Mouse (Mus musculus) MEL (cell line): ENCODE data around the gene Med7. TPM values are rescaled to one million over a fixed set of nuclear protein-coding genes. Genes with fewer than 3 reads are reported as not detected.

ENCODE experiments used
- DNase-seq: peaks from one replicate; pipeline ENCODE4 v3.0.0; 2011; ENCODE audit warnings: low read depth, low spot score
- H3K27ac ChIP-seq: 2 replicates; pipeline ENCODE4 v1.5.1; 2012; ENCODE audit warnings: low read depth, mild to moderate bottlenecking, control low read depth, low read length, moderate library complexity; ENCODE audit not compliant: control insufficient read depth
- H3K27me3 ChIP-seq, 2 experiments: fragments of 150-350 bp in 1 of 2; sonication (generic) in 1 of 2; 2 replicates each; pipeline ENCODE4 v1.6.1; 2012; ENCODE audit warnings: low read length in 2 of 2, mild to moderate bottlenecking in 2 of 2, improper control_type of control experiment in 1 of 2, moderate library complexity in 1 of 2; ENCODE audit not compliant: insufficient read depth in 2 of 2, control insufficient read depth in 1 of 2
- H3K36me3 ChIP-seq, 2 experiments: 2 replicates each; pipeline ENCODE4 v1.6.1; 2012 to 2014; ENCODE audit warnings: low read length in 2 of 2, improper control_type of control experiment in 1 of 2, inconsistent platforms in 1 of 2, mild to moderate bottlenecking in 1 of 2; ENCODE audit not compliant: insufficient read depth in 2 of 2, control insufficient read depth in 1 of 2
- H3K4me1 ChIP-seq, 2 experiments: fragments of 150-350 bp in 1 of 2; sonication (generic) in 1 of 2; 2 replicates each; pipeline ENCODE4 v1.6.1; 2012; ENCODE audit warnings: low read length in 2 of 2, improper control_type of control experiment in 1 of 2, mild to moderate bottlenecking in 1 of 2; ENCODE audit not compliant: insufficient read depth in 2 of 2, control insufficient read depth in 1 of 2
- H3K4me3 ChIP-seq, 2 experiments: fragments of 150-350 bp in 1 of 2; sonication (generic) in 1 of 2; 2 replicates each; pipeline ENCODE4 v1.5.1; 2012; ENCODE audit warnings: low read depth in 2 of 2, low read length in 2 of 2, mild to moderate bottlenecking in 2 of 2, moderate library complexity in 2 of 2, control low read depth in 1 of 2, improper control_type of control experiment in 1 of 2; ENCODE audit not compliant: control insufficient read depth in 1 of 2, insufficient read depth in 1 of 2
- H3K79me2 ChIP-seq: 2 replicates; pipeline ENCODE4 v1.6.1; 2012; ENCODE audit warnings: mild to moderate bottlenecking, low read length, moderate library complexity; ENCODE audit not compliant: control insufficient read depth, poor library complexity, insufficient read depth
- H3K9ac ChIP-seq: 2 replicates; pipeline ENCODE4 v1.6.1; 2012; ENCODE audit warnings: low read depth, mild to moderate bottlenecking, control low read depth, low read length, moderate library complexity; ENCODE audit not compliant: control insufficient read depth, poor library complexity, severe bottlenecking
- H3K9me3 ChIP-seq: fragments of 150-350 bp; sonication (generic); replicated peaks from 2 replicates; pipeline ENCODE4 v1.6.1; 2012; ENCODE audit warnings: mild to moderate bottlenecking, low read length, improper control_type of control experiment, moderate library complexity; ENCODE audit not compliant: insufficient read depth
- BHLHE40 ChIP-seq: IDR thresholded peaks from 2 replicates; pipeline ENCODE4 v1.6.1; 2012; ENCODE audit warnings: low read depth, mild to moderate bottlenecking, inconsistent platforms, low read length, improper control_type of control experiment, borderline replicate concordance
- CHD1 ChIP-seq: IDR thresholded peaks from 2 replicates; pipeline ENCODE4 v1.6.1; 2012; ENCODE audit warnings: low read depth, mild to moderate bottlenecking, inconsistent platforms, low read length, improper control_type of control experiment
- CTCF ChIP-seq, 3 experiments: IDR thresholded peaks in 2 of 3; conservative IDR thresholded peaks in 1 of 3; 2 replicates each; pipeline ENCODE4 v1.5.1; 2011 to 2012; ENCODE audit warnings: low read length in 3 of 3, low read depth in 2 of 3, mild to moderate bottlenecking in 2 of 3, improper control_type of control experiment in 1 of 3, inconsistent platforms in 1 of 3, mixed read lengths in 1 of 3, moderate library complexity in 1 of 3; ENCODE audit not compliant: control insufficient read depth in 1 of 3, insufficient read depth in 1 of 3, poor library complexity in 1 of 3, severe bottlenecking in 1 of 3
- E2F4 ChIP-seq: IDR thresholded peaks from 2 replicates; pipeline ENCODE4 v1.6.1; 2011; ENCODE audit warnings: low read depth, low read length, improper control_type of control experiment, borderline replicate concordance
- ELF1 ChIP-seq: IDR thresholded peaks from 2 replicates; pipeline ENCODE4 v1.6.1; 2014; ENCODE audit warnings: low read depth, mild to moderate bottlenecking, inconsistent platforms, low read length, improper control_type of control experiment, moderate library complexity
- EP300 ChIP-seq, 2 experiments: IDR thresholded peaks; 2 replicates each; pipeline ENCODE4 v1.6.1; 2011; ENCODE audit warnings: improper control_type of control experiment in 2 of 2, low read length in 2 of 2, low read depth in 1 of 2, mild to moderate bottlenecking in 1 of 2
- GABPA ChIP-seq: IDR thresholded peaks from 2 replicates; pipeline ENCODE4 v1.6.1; 2012; ENCODE audit warnings: low read depth, mild to moderate bottlenecking, inconsistent platforms, low read length, improper control_type of control experiment, moderate library complexity
- GATA1 ChIP-seq: IDR thresholded peaks from 2 replicates; pipeline ENCODE4 v1.6.1; 2011; ENCODE audit warnings: low read depth, low read length, improper control_type of control experiment
- HCFC1 ChIP-seq: IDR thresholded peaks from 2 replicates; pipeline ENCODE4 v1.6.1; 2012; ENCODE audit warnings: low read depth, mild to moderate bottlenecking, inconsistent platforms, low read length, improper control_type of control experiment, moderate library complexity
- JUND ChIP-seq: IDR thresholded peaks from 2 replicates; pipeline ENCODE4 v1.6.1; 2011; ENCODE audit warnings: low read depth, mild to moderate bottlenecking, improper control_type of control experiment, low read length
- KAT2A ChIP-seq: conservative IDR thresholded peaks from 2 replicates; pipeline ENCODE4 v1.6.1; 2012; ENCODE audit warnings: low read depth, low read length, improper control_type of control experiment, inconsistent platforms
- MAX ChIP-seq: IDR thresholded peaks from 2 replicates; pipeline ENCODE4 v1.6.1; 2011; ENCODE audit warnings: low read length, improper control_type of control experiment
- MAZ ChIP-seq: IDR thresholded peaks from 2 replicates; pipeline ENCODE4 v1.6.1; 2012; ENCODE audit warnings: low read depth, mild to moderate bottlenecking, inconsistent platforms, low read length, improper control_type of control experiment
- MEF2A ChIP-seq: IDR thresholded peaks from 2 replicates; pipeline ENCODE4 v1.6.1; 2014; ENCODE audit warnings: low read depth, mild to moderate bottlenecking, inconsistent platforms, low read length, improper control_type of control experiment; ENCODE audit not compliant: poor library complexity, insufficient replicate concordance, severe bottlenecking; ENCODE audit errors: extremely low read depth
- MXI1 ChIP-seq: IDR thresholded peaks from 2 replicates; pipeline ENCODE4 v1.6.1; 2011; ENCODE audit warnings: mild to moderate bottlenecking, low read depth, low read length, improper control_type of control experiment
- MYB ChIP-seq: IDR thresholded peaks from 2 replicates; pipeline ENCODE4 v1.6.1; 2011; ENCODE audit warnings: mild to moderate bottlenecking, low read depth, low read length, improper control_type of control experiment
- MYC ChIP-seq: IDR thresholded peaks from 2 replicates; pipeline ENCODE4 v1.6.1; 2011; ENCODE audit warnings: low read depth, mild to moderate bottlenecking, low read length, improper control_type of control experiment, moderate library complexity
- NELFE ChIP-seq: IDR thresholded peaks from 2 replicates; pipeline ENCODE4 v1.6.1; 2011; ENCODE audit warnings: low read depth, low read length, improper control_type of control experiment
- NRF1 ChIP-seq: IDR thresholded peaks from 2 replicates; pipeline ENCODE4 v1.6.1; 2014; ENCODE audit warnings: low read depth, mild to moderate bottlenecking, inconsistent platforms, low read length, improper control_type of control experiment, moderate library complexity; ENCODE audit not compliant: poor library complexity, insufficient read depth, severe bottlenecking
- POLR2AphosphoS2 ChIP-seq: IDR thresholded peaks from 2 replicates; pipeline ENCODE4 v1.6.1; 2011; ENCODE audit warnings: low read length, improper control_type of control experiment
- POLR2AphosphoS5 ChIP-seq: IDR thresholded peaks from 2 replicates; pipeline ENCODE4 v1.6.1; 2012; ENCODE audit warnings: low read depth, borderline replicate concordance, mild to moderate bottlenecking, inconsistent platforms, low read length, moderate library complexity, mixed read lengths
- SIN3A ChIP-seq: IDR thresholded peaks from 2 replicates; pipeline ENCODE4 v1.6.1; 2012; ENCODE audit warnings: low read length, improper control_type of control experiment, inconsistent platforms
- TCF12 ChIP-seq: IDR thresholded peaks from 2 replicates; pipeline ENCODE4 v1.6.1; 2014; ENCODE audit warnings: low read depth, mild to moderate bottlenecking, inconsistent platforms, low read length, improper control_type of control experiment, moderate library complexity
- UBTF ChIP-seq: IDR thresholded peaks from 2 replicates; pipeline ENCODE4 v1.6.1; 2012; ENCODE audit warnings: low read depth, mild to moderate bottlenecking, inconsistent platforms, low read length, improper control_type of control experiment, moderate library complexity, borderline replicate concordance; ENCODE audit not compliant: insufficient read depth
- USF1 ChIP-seq: IDR thresholded peaks from 2 replicates; pipeline ENCODE4 v1.6.1; 2014; ENCODE audit warnings: low read depth, mild to moderate bottlenecking, inconsistent platforms, low read length, improper control_type of control experiment, moderate library complexity
- ZC3H11A ChIP-seq: IDR thresholded peaks from 2 replicates; pipeline ENCODE4 v1.6.1; 2012; ENCODE audit warnings: low read depth, mild to moderate bottlenecking, inconsistent platforms, low read length, improper control_type of control experiment
- ZKSCAN1 ChIP-seq: IDR thresholded peaks from 2 replicates; pipeline ENCODE4 v1.6.1; 2012; ENCODE audit warnings: low read depth, mild to moderate bottlenecking, inconsistent platforms, low read length, improper control_type of control experiment, moderate library complexity
- ZNF384 ChIP-seq: IDR thresholded peaks from 2 replicates; pipeline ENCODE4 v1.6.1; 2012; ENCODE audit warnings: low read depth, mild to moderate bottlenecking, inconsistent platforms, low read length, improper control_type of control experiment
- polyA plus RNA-seq, 2 experiments: library from polyadenylated mRNA; stranded (reverse) in 1 of 2; unstranded in 1 of 2; fragments of >175 nt in 1 of 2; fragments of >200 nt in 1 of 2; gene quantifications; 2 replicates each; pipeline versions ENCODE4 v1.2.1 to v1.2.4; 2012; ENCODE audit warnings: low replicate concordance in 2 of 2, low read depth in 1 of 2; ENCODE audit not compliant: insufficient read length in 2 of 2, insufficient read depth in 1 of 2, missing spikeins in 1 of 2
- total RNA-seq: library from RNA; depleted of rRNA; stranded (reverse); fragments of 300-350 nt; gene quantifications from 2 replicates; pipeline ENCODE4 v1.2.3, GENCODE M21; 2012

Gene Med7
- total and polyA plus RNA-seq, 3 experiments = 56.5 to 57.8 TPM; not detected in 1

DNA sequence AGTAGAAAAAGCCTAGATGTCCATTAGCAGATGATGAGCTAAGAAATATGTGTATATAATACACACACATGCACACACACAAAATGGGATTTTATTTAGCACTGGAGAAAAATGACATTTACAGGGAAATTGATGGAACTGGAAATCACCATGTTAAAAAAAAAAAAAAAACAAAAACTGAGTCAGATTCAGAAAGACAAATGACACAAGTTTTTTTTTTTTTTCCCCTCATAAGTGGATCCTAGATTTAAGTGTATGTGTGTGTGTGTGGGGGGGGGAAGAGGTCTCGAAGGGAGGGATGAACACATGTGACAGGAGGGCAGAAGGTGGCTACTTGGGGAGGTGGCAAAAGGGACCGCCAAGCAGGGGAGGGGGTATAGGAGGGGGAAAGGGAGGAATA lies 41.6 kb upstream of the Med7 start:
- H3K36me3 ChIP-seq = no peaks in the 10 kb centered on the region
- H3K9me3 ChIP-seq = no peaks in the 10 kb centered on the region
- no peak for DNase-seq
- H3K4me3 ChIP-seq = no peak overlapping the region
- H3K9ac ChIP-seq = no peak overlapping the region
- H3K27me3 ChIP-seq = peaks cover 4 to 6% of the 10 kb centered on the region in 2 experiments; a peak in 3 of 4 replicates
- TF ChIP-seq JUND (no peak), ELF1 (no peak), POLR2AphosphoS5 (no peak), ZKSCAN1 (no peak), MEF2A (no peak), UBTF (no peak), CTCF (IDR thresholded peaks at IDR 0.05 in 2 of 3, conservative IDR thresholded peaks at IDR 0.05 in 1 of 3; ENCODE audit: control insufficient read depth in 1 of 3, insufficient read depth in 1 of 3, low read depth in 2 of 3, low read length in 3 of 3, poor library complexity in 1 of 3, severe bottlenecking in 1 of 3) (no peak), GABPA (no peak), MAZ (no peak), ZC3H11A (no peak), MYC (no peak), SIN3A (no peak), CHD1 (no peak), NELFE (no peak), NRF1 (no peak), HCFC1 (no peak), MXI1 (no peak), USF1 (no peak), MAX (no peak)
- no peak overlapping the region for H3K27ac ChIP-seq
- H3K4me1 ChIP-seq = no peaks in the 10 kb centered on the region
- H3K79me2 ChIP-seq = no peaks in the 10 kb centered on the region

DNA sequence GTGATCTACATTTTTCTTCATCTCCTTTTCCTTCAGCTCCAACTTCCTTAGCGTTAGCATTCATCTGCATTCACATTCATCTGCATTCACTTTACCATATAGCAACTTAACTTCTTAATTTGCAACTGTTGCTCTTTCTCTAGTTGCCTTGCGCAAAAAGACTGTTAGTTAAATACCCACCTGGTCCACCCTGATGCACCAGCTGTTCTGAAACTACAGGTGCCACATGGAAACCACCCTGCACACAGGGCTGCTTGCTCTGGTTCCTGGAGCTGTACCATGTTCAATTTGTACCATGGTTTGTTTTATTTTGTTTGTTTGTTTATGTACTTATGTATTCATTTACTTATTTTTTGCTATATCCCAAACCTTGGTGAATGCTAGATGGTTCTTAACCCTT lies 41.0 kb upstream of the Med7 start:
- Histone ChIP-seq H3K4me1 (no peaks in the 10 kb centered on the region), H3K4me3 (no peak overlapping the region), H3K27ac (no peak overlapping the region), H3K27me3 (peaks cover 3 to 4% of the 10 kb centered on the region in 2 experiments; a peak in 3 of 4 replicates), H3K9me3 (no peaks in the 10 kb centered on the region), H3K36me3 (no peaks in the 10 kb centered on the region), H3K79me2 (no peaks in the 10 kb centered on the region), H3K9ac (no peak overlapping the region)
- no peak for TF ChIP-seq POLR2AphosphoS5
- TF ChIP-seq JUND = no peak
- TF ChIP-seq ZNF384 = no peak
- no peak for TF ChIP-seq HCFC1
- no peak for TF ChIP-seq ZC3H11A
- no peak for TF ChIP-seq EP300 (IDR thresholded peaks at IDR 0.05; ENCODE audit: low read depth in 1 of 2, low read length in 2 of 2)
- TF ChIP-seq MYB = no peak
- TF ChIP-seq NRF1 = no peak
- no peak for TF ChIP-seq ELF1
- no peak for TF ChIP-seq MEF2A
- TF ChIP-seq MYC = no peak
- TF ChIP-seq E2F4 = no peak
- TF ChIP-seq KAT2A = no peak
- TF ChIP-seq CHD1 = no peak
- no peak for TF ChIP-seq GATA1
- TF ChIP-seq UBTF = no peak
- no peak for TF ChIP-seq BHLHE40
- no peak for TF ChIP-seq POLR2AphosphoS2
- TF ChIP-seq TCF12 = no peak
- TF ChIP-seq GABPA = no peak
- no peak for DNase-seq
